Comparison of ENCODE assay signal across 15 mouse cellular contexts in genomic region chr14:77159397-77159796, GRCm38 (mm10). TPM values are rescaled to one million over a fixed set of nuclear protein-coding genes. Genes with fewer than 3 reads are reported as not detected.
DNase-seq lines count a peak whose midpoint lies in the region; ATAC-seq and TF ChIP-seq lines count a peak whose summit lies in the region.
"Had no signal": no experiment of that assay in that cellular context is flagged by ENCODE, and none has a peak within 500 bp of the region (broad histone marks: within the 10 kb centered on the region; RNA-seq: fewer than 3 reads in every experiment).

No protein-coding gene starts in this region.

- peak; percentile 58 for TF ChIP-seq CTCF in layer of hippocampus, adult 2 months (conservative IDR thresholded peaks at IDR 0.05)

- peak in 1 of 2 experiments; percentile 43 for DNase-seq in layer of hippocampus, adult 2 months (ENCODE audit: low spot score in 2 of 2)
- DNase-seq in layer of hippocampus, postnatal 10 days (ENCODE audit: low spot score in 2 of 2), result no peak
- peak; percentile 34 for DNase-seq in retina, postnatal 1 day
- no peak for DNase-seq in frontal cortex, postnatal 25 days (ENCODE audit: low spot score in 2 of 2)
- no peak for DNase-seq in right cerebral cortex, postnatal 4 days
- DNase-seq: cerebellum, adult 8-10 months; gastrocnemius, postnatal 36 days; lung, adult 18-20 months; lung, postnatal 36 days; thymus, postnatal 36 days had no signal

- H3K4me1 ChIP-seq in forebrain, embryonic 16.5 days (replicated peaks; ENCODE audit: control insufficient read depth, insufficient read depth, low read length), result peaks cover 44% of the 10 kb centered on the region
- H3K4me1 ChIP-seq in midbrain, embryonic 13.5 days (replicated peaks), result peaks cover 55% of the 10 kb centered on the region

- peak overlapping the region; percentile 93 for H3K27ac ChIP-seq in layer of hippocampus, adult 2 months
- 0 out of 2 replicates have a peak overlapping the region, but pooled peaks have one; percentile 4 for H3K27ac ChIP-seq in forebrain, embryonic 16.5 days (ENCODE audit: low read length)
- peak overlapping the region; percentile 41; the same call in 1 of the 2 replicates for H3K27ac ChIP-seq in midbrain, embryonic 13.5 days
- H3K27ac ChIP-seq: kidney, embryonic 15.5 days; limb, embryonic 15.5 days; stomach, postnatal 0 days had no signal

- WGBS in forebrain, embryonic 16.5 days, result 69% methylated on average over 5 of the region's 5 CpGs
- 58% methylated on average over 5 of the region's 5 CpGs for WGBS in midbrain, embryonic 13.5 days

- H3K27me3 ChIP-seq in forebrain, embryonic 16.5 days (replicated peaks; ENCODE audit: control insufficient read depth, insufficient read depth, low read length), result no peaks in the 10 kb centered on the region
- 0 out of 2 replicates have a peak, but pooled peaks cover 2% of the 10 kb centered on the region for H3K27me3 ChIP-seq in midbrain, embryonic 13.5 days

- H3K9ac ChIP-seq in forebrain, embryonic 16.5 days (replicated peaks; ENCODE audit: low read depth, low read length), result no peak overlapping the region
- H3K9ac ChIP-seq in midbrain, embryonic 13.5 days (replicated peaks), result 0 out of 2 replicates have a peak overlapping the region, but pooled peaks have one; percentile 39
- H3K9ac ChIP-seq: kidney, embryonic 15.5 days; limb, embryonic 15.5 days had no signal

- peak overlapping the region; percentile 83 for H3K4me2 ChIP-seq in forebrain, embryonic 16.5 days (ENCODE audit: low read length)
- peak overlapping the region; percentile 85 for H3K4me2 ChIP-seq in midbrain, embryonic 13.5 days (replicated peaks)
- H3K4me2 ChIP-seq: kidney, embryonic 15.5 days; limb, embryonic 15.5 days had no signal

- H3K36me3 ChIP-seq in forebrain, embryonic 16.5 days (ENCODE audit: control insufficient read depth, insufficient read depth), result no peaks in the 10 kb centered on the region
- H3K36me3 ChIP-seq in midbrain, embryonic 13.5 days, result no peaks in the 10 kb centered on the region
- H3K36me3 ChIP-seq: kidney, embryonic 15.5 days; limb, embryonic 15.5 days had no signal

- H3K9me3 ChIP-seq in forebrain, embryonic 16.5 days (ENCODE audit: control insufficient read depth, low read length), result no peaks in the 10 kb centered on the region
- no peaks in the 10 kb centered on the region for H3K9me3 ChIP-seq in midbrain, embryonic 13.5 days
- H3K9me3 ChIP-seq: kidney, embryonic 15.5 days; limb, embryonic 15.5 days had no signal

- H3K4me3 ChIP-seq in layer of hippocampus, adult 2 months, result peak overlapping the region; percentile 89
- peak overlapping the region; percentile 27 for H3K4me3 ChIP-seq in forebrain, embryonic 16.5 days (replicated peaks; ENCODE audit: low read length)
- peak overlapping the region; percentile 77 for H3K4me3 ChIP-seq in midbrain, embryonic 13.5 days (replicated peaks)
- H3K4me3 ChIP-seq: kidney, embryonic 15.5 days; limb, embryonic 15.5 days had no signal

- no peak for ATAC-seq in forebrain, embryonic 16.5 days
- no peak for ATAC-seq in midbrain, embryonic 13.5 days

RNA-seq across cellular contexts. Expression of gene Enox1, which starts 2.8 kb away (rescaled TPM):
- total RNA-seq in layer of hippocampus, adult 2 months (2021), result 10 to 100 TPM; 61.3 to 67.7 TPM
- total RNA-seq in layer of hippocampus, postnatal 10 days (2021), result 10 to 100 TPM; 58.5 to 64.8 TPM
- polyA plus RNA-seq in forebrain, embryonic 16.5 days (2015; fragmentation: Nextera tagmentation; extraction: Ambion mirVana), result 64.4 and 65.7 TPM in 2 replicates
- 44.0 and 45.2 TPM in 2 replicates for polyA plus RNA-seq in midbrain, embryonic 13.5 days (2015; fragmentation: Nextera tagmentation; extraction: Ambion mirVana)

Comparison
In these comparisons a context has a peak if more than half of its experiments do, and no peak if none do; other contexts are left out.
1. H3K27ac ChIP-seq: peak in every context shown above with its lines; median percentile 93 in layer of hippocampus, adult 2 months; 41 in midbrain, embryonic 13.5 days; 4 in forebrain, embryonic 16.5 days.
2. H3K4me3 ChIP-seq: peak in every context shown above with its lines; median percentile 89 in layer of hippocampus, adult 2 months; 77 in midbrain, embryonic 13.5 days; 27 in forebrain, embryonic 16.5 days.